Mouse (Mus musculus): ENCODE data around the gene Ovca2.

Gene Ovca2

DNA sequence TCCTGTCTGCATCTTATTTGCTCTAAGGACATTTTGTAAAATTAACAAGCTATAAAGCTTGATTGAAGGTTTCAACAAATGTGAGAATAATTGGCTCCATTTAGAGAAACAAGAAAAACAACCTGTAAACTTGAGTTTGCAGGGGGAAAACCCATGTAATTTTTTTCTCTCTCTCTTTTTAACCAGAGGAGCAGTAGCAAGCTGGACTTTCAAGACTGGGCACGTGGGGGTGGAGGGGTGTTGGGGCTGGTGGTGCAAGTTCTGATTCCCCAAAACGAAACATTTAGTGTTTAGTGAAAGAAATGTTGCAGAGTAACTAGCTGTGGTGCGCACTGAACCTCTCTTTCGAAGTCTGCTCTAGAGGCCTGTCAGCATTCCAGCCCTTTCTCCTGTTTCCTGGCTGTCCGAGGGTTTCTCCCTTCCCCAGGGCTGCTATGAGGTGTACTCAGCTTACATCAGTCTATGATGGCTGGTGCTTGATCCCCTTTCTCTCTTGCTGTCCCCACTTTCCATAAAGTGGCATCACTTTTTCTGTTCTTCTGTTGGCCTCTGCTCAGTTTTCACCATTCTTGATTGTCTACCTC lies 44.1 kb downstream of the Ovca2 start:
- POLR2A ChIA-PET = interaction anchor here in 1 of 4 experiments (0.6 to 1.3 kb wide), 3 partner anchors 10 to 184 kb away, joined by 3 to 5 read pairs (median 4); no protein-coding TSS in a partner anchor
- CTCF ChIA-PET = interaction anchor here in 2 of 4 experiments (0.9 to 1.1 kb wide), 2 partner anchors 31 to 36 kb away, joined by 3 read pairs; no protein-coding TSS in a partner anchor

DNA sequence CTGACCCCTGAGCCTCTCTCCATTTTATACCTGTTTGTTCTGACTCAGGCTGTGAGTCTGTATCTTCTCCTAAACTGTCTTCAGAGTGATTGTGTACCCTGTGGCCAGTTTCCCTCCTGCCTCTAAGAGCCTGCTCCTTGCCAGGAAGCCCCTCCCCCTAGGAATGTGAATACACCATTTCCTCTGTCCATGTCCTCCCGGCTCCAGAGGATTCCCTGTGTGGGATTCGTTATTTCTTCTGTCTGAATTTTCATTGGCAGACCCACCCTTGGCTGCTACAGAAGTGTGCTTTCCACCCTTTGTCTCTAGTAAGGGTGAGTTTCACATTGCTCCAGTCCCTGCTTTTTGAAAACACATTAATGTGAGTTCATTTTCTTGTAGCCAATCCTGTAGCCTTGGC lies 44.7 kb downstream of the Ovca2 start:
- POLR2A ChIA-PET = interaction anchor here in 1 of 4 experiments (0.6 to 1.5 kb wide), 6 partner anchors 10 to 183 kb away, joined by 3 to 5 read pairs (median 4); no protein-coding TSS in a partner anchor
- CTCF ChIA-PET = interaction anchor here in 1 of 4 experiments (1.1 kb wide), 1 partner anchor 31 kb away, joined by 3 read pairs; no protein-coding TSS in a partner anchor

GRCm38 (mm10) chr11:75133391-75133790 lies 45.2 kb downstream of the Ovca2 start:
- CTCF ChIA-PET = no interaction called here
- POLR2A ChIA-PET = interaction anchor here in 1 of 4 experiments (1.0 to 1.5 kb wide), 3 partner anchors 10 to 118 kb away, joined by 3 to 4 read pairs (median 3); no protein-coding TSS in a partner anchor

GRCm38 (mm10) chr11:75132278-75132677 lies 46.4 kb downstream of the Ovca2 start:
- ChIA-PET POLR2A (interaction anchor here in 1 of 4 experiments (0.9 to 1.5 kb wide), 4 partner anchors 9 to 33 kb away, joined by 3 to 6 read pairs (median 4); no protein-coding TSS in a partner anchor), CTCF (no interaction called here)

- ChIA-PET CTCF (no interaction called here), POLR2A (interaction anchor here in 1 of 4 experiments (0.5 to 1.3 kb wide), 6 partner anchors 10 to 62 kb away, joined by 3 to 6 read pairs (median 4); no protein-coding TSS in a partner anchor)
Measured at GRCm38 (mm10) chr11:75131300-75131699, 47.3 kb downstream of the Ovca2 start.

- CTCF ChIA-PET = no interaction called here
- POLR2A ChIA-PET = no interaction called here
Measured at GRCm38 (mm10) chr11:75129481-75129880, 49.2 kb downstream of the Ovca2 start.

GRCm38 (mm10) chr11:75126384-75126783 lies 52.3 kb downstream of the Ovca2 start:
- POLR2A ChIA-PET = interaction anchor here in 1 of 4 experiments (1.0 kb wide), 1 partner anchor 13 kb away, joined by 3 read pairs; no protein-coding TSS in a partner anchor
- CTCF ChIA-PET = no interaction called here
